Mouse (Mus musculus) hematopoietic multipotent progenitor cell, adult 10-12 weeks (in vitro differentiated cells): ENCODE measurements around the gene Mtf2. TPM values are rescaled to one million over a fixed set of nuclear protein-coding genes. Genes with fewer than 3 reads are reported as not detected.

Source experiments
- polyA plus RNA-seq: library from polyadenylated mRNA; stranded (reverse); fragments of >175 nt; gene quantifications from 2 replicates; pipeline ENCODE4 v1.2.3, GENCODE M21; 2012; ENCODE audit warnings: low replicate concordance

Gene Mtf2
- 13.0 and 13.3 TPM in 2 replicates for polyA plus RNA-seq

GRCm38 (mm10) chr5:108065465-108066411 is at the start of gene Mtf2:
TSS of gene Mtf2 (plus strand) at chr5:108065674.

GRCm38 (mm10) chr5:108132441-108133243 is 67.2 kb downstream of the Mtf2 start, which contains the start of the genes Tmed5 and Ccdc18:
TSS of gene Tmed5 (minus strand) at chr5:108132620.
TSS of gene Ccdc18 (plus strand) at chr5:108132875.

Other genes starting within 250 kb of the Mtf2 start
- not detected in 2 replicates for gene Ube2d2b, start 235.6 kb upstream of the Mtf2 start, polyA plus RNA-seq
- 2.7 and 3.7 TPM in 2 replicates for gene Evi5, start 190.6 kb upstream of the Mtf2 start, polyA plus RNA-seq
- gene Rpl5, start 165.2 kb upstream of the Mtf2 start, polyA plus RNA-seq: 40.2 and 54.1 TPM in 2 replicates
- gene Fam69a, start 78.6 kb upstream of the Mtf2 start, polyA plus RNA-seq: 2.7 and 3.6 TPM in 2 replicates
- 77.9 and 109 TPM in 2 replicates for gene Tmed5, start 66.9 kb downstream of the Mtf2 start, polyA plus RNA-seq
- gene Ccdc18, start 67.2 kb downstream of the Mtf2 start, polyA plus RNA-seq: 0.13 and 0.40 TPM in 2 replicates
- gene Dr1, start 203.2 kb downstream of the Mtf2 start, polyA plus RNA-seq: 20.5 and 32.3 TPM in 2 replicates
- gene Pigg, start 246.9 kb downstream of the Mtf2 start, polyA plus RNA-seq: 0.68 and 1.2 TPM in 2 replicates